18 mouse cellular contexts compared by ENCODE assay signal in genomic region chr5:137386712-137387111, GRCm38 (mm10). TPM values are rescaled to one million over a fixed set of nuclear protein-coding genes. Genes with fewer than 3 reads are reported as not detected.
A peak's percentile ranks its signal among the peaks of the same experiment; 100 is the strongest.
DNase-seq lines count a peak whose midpoint lies in the region; ATAC-seq and TF ChIP-seq lines count a peak whose summit lies in the region.
"Had no signal": no experiment of that assay in that cellular context is flagged by ENCODE, and none has a peak within 500 bp of the region (broad histone marks: within the 10 kb centered on the region; RNA-seq: fewer than 3 reads in every experiment).

No protein-coding gene starts in this region.

- CTCF ChIA-PET in Patski (lab: Charles Lee) = interaction anchor here (1.0 to 3.2 kb wide), 3 partner anchors 12 to 53 kb away, joined by 3 to 8 read pairs (median 3); partner anchors contain the start of gene Slc12a9

- ATAC-seq in Patski = peak; percentile 78
- ATAC-seq: activated CD4-positive, CD25-positive, alpha-beta regulatory T cell, adult 4 months; CD4-positive, CD25-positive, alpha-beta regulatory T cell, adult 4 months had no signal

- TF ChIP-seq CTCF in Patski (IDR thresholded peaks at IDR 0.05) = no peak

- in situ Hi-C loops in Patski (cut with MboI; ENCODE audit: low pct_unique_long_range_greater_than_20kb) = no loop called here

- POLR2A ChIA-PET in Patski (lab: Charles Lee) = no interaction called here

- DNase-seq in 416B (ENCODE audit: low read depth) (peak; percentile 5), Patski (ENCODE audit: low read depth, low spot score) (peak; percentile 96)
- DNase-seq in kidney, adult 11 months = no peak
- no peak for DNase-seq in thymus, postnatal 0 days (ENCODE audit: low spot score)
- DNase-seq: adrenal gland, adult 2 months; adrenal gland, adult 8-10 months; adrenal gland, postnatal 10 days; adrenal gland, postnatal 14 days; adrenal gland, postnatal 25 days; adrenal gland, postnatal 36 days; B cell, adult 2 months; cerebellum, adult 11 months; cerebellum, adult 11-12 months; cerebellum, adult 18-20 months; cerebellum, adult 2 months; cerebellum, adult 8-10 months had no signal

- no peaks in the 10 kb centered on the region for H3K27me3 ChIP-seq in Patski

RNA-seq across cellular contexts. Expression of gene Ephb4, which starts 36.8 kb away (rescaled TPM):
- polyA plus RNA-seq in Patski (2021) = 109 TPM
- 6.6 and 8.0 TPM in 2 replicates for polyA plus RNA-seq in thymus, postnatal 0 days (2015; fragmentation: Nextera tagmentation; extraction: Ambion mirVana)
- polyA plus RNA-seq: activated CD4-positive, CD25-positive, alpha-beta regulatory T cell, adult 4 months; CD4-positive, CD25-positive, alpha-beta regulatory T cell, adult 4 months had no signal

RNA-seq across cellular contexts. Expression of gene Slc12a9, which starts 53.3 kb away (rescaled TPM):
- polyA plus RNA-seq in Patski (2021) = 27.5 TPM
- 7.0 and 9.5 TPM in 2 replicates for polyA plus RNA-seq in thymus, postnatal 0 days (2015; fragmentation: Nextera tagmentation; extraction: Ambion mirVana)

Comparison
In these comparisons a context has a peak if more than half of its experiments do, and no peak if none do; other contexts are left out.
1. DNase-seq: peak in 416B (single experiment) and Patski (single experiment); none in kidney, adult 11 months (single experiment) and thymus, postnatal 0 days (single experiment).
2. RNA of gene Ephb4, which starts 36.8 kb away (polyA plus RNA-seq): 109 TPM in Patski (single experiment); 6.6 to 8.0 TPM in thymus, postnatal 0 days; every median in the first group is over 10 times any median in the second.